Mouse (Mus musculus) small intestine, adult 2 months (tissue): ENCODE data around the gene Pdss2. TPM values are rescaled to one million over a fixed set of nuclear protein-coding genes. Genes with fewer than 3 reads are reported as not detected.

ENCODE experiments used
- H3K27ac ChIP-seq: fragments of 200-500 bp; 2 replicates; pipeline ENCODE4 v1.5.1; 2012; ENCODE audit warnings: low read depth, low read length, control low read depth, inconsistent platforms; ENCODE audit not compliant: insufficient read depth
- H3K27me3 ChIP-seq: fragments of 200-500 bp; 2 replicates; pipeline ENCODE4 v1.6.1; 2012; ENCODE audit warnings: mild to moderate bottlenecking, moderate library complexity, low read length, inconsistent platforms; ENCODE audit not compliant: control insufficient read depth, insufficient read depth
- H3K36me3 ChIP-seq: fragments of 200-500 bp; 2 replicates; pipeline ENCODE4 v1.6.1; 2012; ENCODE audit warnings: mild to moderate bottlenecking, low read length, control low read depth, inconsistent platforms; ENCODE audit not compliant: control insufficient read depth, insufficient read depth
- H3K4me1 ChIP-seq: fragments of 200-500 bp; 2 replicates; pipeline ENCODE4 v1.6.1; 2012; ENCODE audit warnings: low read length, inconsistent platforms, mixed read lengths; ENCODE audit not compliant: control insufficient read depth, insufficient read depth, insufficient read length
- H3K4me3 ChIP-seq: fragments of 200-500 bp; 2 replicates; pipeline ENCODE4 v1.5.1; 2012; ENCODE audit warnings: low read depth, mild to moderate bottlenecking, control low read depth, inconsistent platforms, low read length, moderate library complexity
- CTCF ChIP-seq: fragments of 200-500 bp; IDR thresholded peaks from 2 replicates; pipeline ENCODE4 v1.5.1; 2012; ENCODE audit warnings: low read depth, mild to moderate bottlenecking, control low read depth, inconsistent platforms, low read length, moderate library complexity, mixed read lengths; ENCODE audit not compliant: insufficient replicate concordance, insufficient read length; ENCODE audit errors: extremely low read depth
- POLR2A ChIP-seq: fragments of 200-500 bp; IDR thresholded peaks from 2 replicates; pipeline ENCODE4 v1.6.1; 2012; ENCODE audit warnings: low read depth, mild to moderate bottlenecking, control low read depth, inconsistent platforms, low read length, moderate library complexity
- WGBS: fragments of 180-500 bp; shearing (Covaris S2); methylation state at CpG from one replicate; pipeline ENCODE4 v1.1.7; 2018; 5-methylcytosine and 5-hydroxymethylcytosine counted together
- polyA plus RNA-seq: library from polyadenylated mRNA; depleted of rRNA; stranded (reverse); fragments of >200 nt; gene quantifications from 2 replicates; pipeline ENCODE4 v1.2.3, GENCODE M21; 2012

The Pdss2 gene
- polyA plus RNA-seq, 1 experiment = 10.5 TPM

DNA sequence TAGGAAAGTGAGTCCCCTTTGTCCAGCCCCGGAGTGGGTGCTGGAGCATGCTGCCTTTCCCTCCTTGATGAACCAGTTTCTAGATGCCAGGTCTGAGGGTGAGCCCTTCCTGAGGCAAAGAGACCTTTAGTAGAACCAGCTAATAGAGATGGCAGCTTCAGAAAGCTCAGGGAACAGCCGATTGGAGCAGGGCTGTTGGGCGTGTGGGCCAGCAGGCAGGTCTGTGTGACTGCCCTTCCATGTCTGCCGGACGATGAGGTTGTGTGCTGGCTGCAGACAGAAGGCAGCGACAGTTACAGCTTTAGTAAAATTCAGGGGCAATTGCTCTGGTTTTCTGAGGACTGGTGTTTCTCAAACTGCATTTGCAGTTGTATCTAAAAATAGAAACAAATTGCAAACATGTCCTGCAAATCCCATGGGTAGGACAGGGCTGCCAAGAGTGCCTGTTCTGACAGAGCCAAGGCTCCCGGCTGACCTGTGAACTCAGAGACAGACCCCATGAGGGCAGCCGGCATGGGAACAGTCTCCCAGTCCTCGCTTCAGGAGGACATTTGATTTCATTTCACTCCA lies 262.2 kb downstream of the Pdss2 start:
- H3K27ac ChIP-seq = no peak overlapping the region
- peaks cover 8% of the 10 kb centered on the region; the same call in 1 of the 2 replicates for H3K4me1 ChIP-seq
- peaks cover 3% of the 10 kb centered on the region; the same call in 1 of the 2 replicates for H3K27me3 ChIP-seq
- WGBS = 68% methylated on average over 9 of the region's 9 CpGs
- TF ChIP-seq CTCF (no peak), POLR2A (no peak)
- H3K36me3 ChIP-seq = no peaks in the 10 kb centered on the region
- no peak overlapping the region for H3K4me3 ChIP-seq

DNA sequence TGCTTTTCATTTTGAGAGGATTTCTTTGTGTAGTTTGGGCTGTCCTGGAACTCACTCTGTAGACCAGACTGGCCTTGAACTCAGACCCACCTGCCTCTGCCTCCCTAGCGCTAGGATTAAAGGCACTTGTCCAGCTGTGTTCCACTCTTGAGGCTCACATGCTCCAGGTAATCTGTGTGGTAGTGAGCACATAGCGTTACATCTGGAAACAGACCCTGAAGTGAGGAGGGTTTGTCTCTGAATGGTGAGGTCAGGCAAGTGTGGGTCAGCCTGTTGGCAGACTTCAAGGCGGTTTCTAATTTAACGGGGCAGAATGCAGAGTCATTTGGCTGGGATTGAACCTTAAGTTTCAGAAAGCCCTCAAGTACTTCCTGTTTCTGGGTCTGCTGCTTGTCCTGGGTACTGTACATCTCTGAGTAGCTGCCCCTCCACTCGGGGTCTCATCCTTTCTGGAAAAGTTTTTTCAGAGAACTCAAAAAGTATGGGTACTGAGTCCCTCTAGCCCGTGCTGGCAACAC lies 264.5 kb downstream of the Pdss2 start:
- Histone ChIP-seq H3K4me1 (peaks cover 14% of the 10 kb centered on the region; the same call in 1 of the 2 replicates), H3K36me3 (no peaks in the 10 kb centered on the region), H3K27ac (no peak overlapping the region), H3K27me3 (no peaks in the 10 kb centered on the region), H3K4me3 (no peak overlapping the region)
- 76% methylated on average over 6 of the region's 6 CpGs for WGBS
- TF ChIP-seq CTCF (no peak), POLR2A (no peak)

DNA sequence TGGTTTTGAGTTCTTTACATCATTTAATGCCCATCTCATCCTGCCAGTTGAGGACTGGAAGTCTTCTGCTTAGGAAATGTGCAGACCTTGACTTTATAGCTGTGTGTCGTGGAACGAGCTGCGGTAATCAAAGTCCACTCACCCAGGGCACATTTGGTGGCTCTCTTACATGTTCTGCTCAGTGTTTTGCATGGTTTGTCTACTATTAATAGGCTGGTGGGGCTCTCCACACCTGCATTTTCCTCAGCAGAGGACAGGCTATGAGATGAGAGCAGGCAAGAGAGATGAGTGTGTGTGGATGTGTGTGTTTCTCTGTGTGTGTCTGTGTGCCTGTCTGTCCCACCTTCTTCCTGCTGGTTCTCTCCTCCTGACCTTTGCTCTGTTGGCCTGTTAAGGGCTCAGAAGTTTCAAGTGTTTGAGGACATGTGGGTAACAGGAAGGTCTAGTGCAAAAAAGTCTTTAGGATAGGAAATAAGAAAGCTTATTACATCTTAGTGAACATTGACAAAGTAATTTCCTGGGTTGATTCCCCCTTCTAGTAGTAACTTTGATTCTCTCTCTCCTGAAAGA lies 266.2 kb downstream of the Pdss2 start:
- TF ChIP-seq CTCF = no peak
- no peak for TF ChIP-seq POLR2A
- H3K36me3 ChIP-seq = no peaks in the 10 kb centered on the region
- WGBS = 24% methylated on average over 3 of the region's 3 CpGs
- no peak overlapping the region for H3K4me3 ChIP-seq
- no peaks in the 10 kb centered on the region for H3K27me3 ChIP-seq
- peak overlapping the region; percentile 80 for H3K27ac ChIP-seq
- peaks cover 14% of the 10 kb centered on the region; the same call in 1 of the 2 replicates for H3K4me1 ChIP-seq

DNA sequence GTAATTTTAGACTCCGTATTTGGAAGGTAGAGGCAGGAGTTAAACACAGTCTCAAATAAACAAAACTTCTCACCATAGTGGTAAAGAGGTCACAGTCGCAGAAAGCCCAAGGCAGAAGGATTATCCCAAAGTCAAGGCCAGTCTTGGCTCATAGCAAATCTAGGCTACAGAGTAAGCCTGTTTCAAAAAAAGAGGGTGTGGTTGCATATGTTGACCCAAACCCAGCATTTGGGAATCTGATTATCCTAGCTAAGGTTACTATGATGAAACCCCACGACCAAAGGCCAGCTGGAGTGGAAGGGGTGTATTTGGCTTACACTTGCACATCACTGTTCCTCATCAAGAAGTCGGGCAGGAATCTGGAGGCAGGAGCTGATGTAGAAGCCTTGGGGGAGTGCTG lies 267.0 kb downstream of the Pdss2 start:
- H3K4me1 ChIP-seq = peaks cover 14% of the 10 kb centered on the region; the same call in 1 of the 2 replicates
- 60% methylated on average over 4 of the region's 4 CpGs for WGBS
- peak overlapping the region; percentile 80 for H3K27ac ChIP-seq
- no peak overlapping the region for H3K4me3 ChIP-seq
- TF ChIP-seq POLR2A (no peak), CTCF (no peak)
- H3K27me3 ChIP-seq = no peaks in the 10 kb centered on the region
- no peaks in the 10 kb centered on the region for H3K36me3 ChIP-seq

DNA sequence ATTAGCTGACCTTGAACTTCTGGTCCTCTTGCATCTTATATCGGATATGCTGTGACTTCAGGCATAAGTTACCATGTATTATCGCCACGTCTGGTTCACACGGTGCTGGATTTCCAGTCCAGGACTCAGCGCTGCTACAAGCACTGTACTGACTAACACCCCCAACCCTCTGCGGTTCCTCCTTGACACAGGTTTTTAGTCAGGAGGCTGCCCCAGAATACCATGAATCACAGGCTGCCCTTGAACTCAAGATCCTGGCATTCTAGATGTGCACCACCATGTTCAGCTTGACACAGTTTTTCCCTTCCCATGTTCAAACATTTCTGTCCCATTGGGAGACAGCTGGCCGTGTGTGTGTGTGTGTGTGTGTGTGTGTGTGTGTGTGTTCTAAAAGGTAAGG lies 267.9 kb downstream of the Pdss2 start:
- no peak overlapping the region for H3K4me3 ChIP-seq
- 92% methylated on average over 7 of the region's 7 CpGs for WGBS
- no peaks in the 10 kb centered on the region for H3K36me3 ChIP-seq
- TF ChIP-seq CTCF = no peak
- TF ChIP-seq POLR2A = no peak
- H3K27me3 ChIP-seq = no peaks in the 10 kb centered on the region
- peaks cover 14% of the 10 kb centered on the region for H3K4me1 ChIP-seq
- no peak overlapping the region for H3K27ac ChIP-seq

DNA sequence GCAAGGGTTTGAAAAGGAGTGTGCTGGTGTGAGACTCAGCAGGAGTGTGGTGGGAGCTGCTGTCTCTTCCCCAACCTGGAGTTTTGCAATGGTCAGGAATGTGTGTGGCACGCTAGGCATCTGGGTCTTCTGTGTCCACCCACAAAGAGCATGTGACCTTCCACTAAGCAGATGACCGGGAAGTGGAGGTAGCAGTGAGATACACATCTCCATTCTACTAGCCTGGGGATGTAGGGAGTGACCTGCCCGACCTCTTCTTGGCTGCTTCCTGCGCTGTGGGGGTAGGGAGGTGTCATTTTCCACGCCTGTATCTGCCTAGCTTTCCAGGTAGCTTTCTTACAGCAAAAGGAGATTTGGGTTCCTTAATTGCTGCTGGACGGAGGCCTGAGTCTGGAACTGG lies 268.3 kb downstream of the Pdss2 start:
- TF ChIP-seq POLR2A = no peak
- no peak overlapping the region for H3K4me3 ChIP-seq
- H3K4me1 ChIP-seq = peaks cover 14% of the 10 kb centered on the region
- WGBS = 60% methylated on average over 6 of the region's 6 CpGs
- H3K27ac ChIP-seq = no peak overlapping the region
- H3K27me3 ChIP-seq = no peaks in the 10 kb centered on the region
- no peaks in the 10 kb centered on the region for H3K36me3 ChIP-seq

DNA sequence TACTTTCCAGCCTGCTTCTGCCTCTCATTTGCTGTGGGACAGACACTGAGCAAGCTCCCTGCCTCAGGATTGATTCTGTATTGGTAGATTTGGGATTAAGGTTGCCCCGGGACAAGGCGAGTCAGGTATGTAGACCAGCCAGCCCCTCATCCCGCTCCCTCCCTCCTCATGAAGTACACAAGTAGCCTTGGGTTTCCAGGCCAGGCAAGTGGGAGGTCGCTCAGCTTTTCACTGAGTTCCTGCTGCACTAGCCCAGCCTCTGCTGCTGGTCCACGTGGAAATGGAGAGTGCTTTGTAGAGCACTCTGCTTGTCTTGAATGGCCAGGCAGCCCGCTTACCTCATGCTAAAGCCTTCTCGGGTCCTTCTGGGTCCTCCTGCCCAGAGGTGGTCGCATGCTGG lies 268.7 kb downstream of the Pdss2 start:
- H3K4me3 ChIP-seq = no peak overlapping the region
- H3K36me3 ChIP-seq = 0 out of 2 replicates have a peak, but pooled peaks cover 1% of the 10 kb centered on the region
- WGBS = 81% methylated on average over 8 of the region's 8 CpGs
- H3K4me1 ChIP-seq = peaks cover 14% of the 10 kb centered on the region
- H3K27ac ChIP-seq = no peak overlapping the region
- no peak for TF ChIP-seq CTCF
- no peak for TF ChIP-seq POLR2A
- H3K27me3 ChIP-seq = no peaks in the 10 kb centered on the region
